Mouse (Mus musculus) kidney, adult 2 months (tissue): ENCODE data around the gene D5Ertd579e. TPM values are rescaled to one million over a fixed set of nuclear protein-coding genes. Genes with fewer than 3 reads are reported as not detected.
"Not testable (repeated sequence)": the region's sequence is repeated elsewhere in the genome, so short reads cannot be mapped to it uniquely, and the experiment has no call there.

Experiments
- DNase-seq: peaks from one replicate; pipeline ENCODE4 v3.0.0; 2021
- H3K27ac ChIP-seq: fragments of 200-500 bp; 2 replicates; pipeline ENCODE4 v1.5.1; 2012; ENCODE audit warnings: low read depth, low read length, control low read depth, inconsistent platforms; ENCODE audit not compliant: insufficient read depth
- H3K27me3 ChIP-seq: fragments of 200-500 bp; replicated peaks from 2 replicates; pipeline ENCODE4 v1.6.1; 2012; ENCODE audit warnings: mild to moderate bottlenecking, moderate library complexity, low read length, inconsistent platforms; ENCODE audit not compliant: control insufficient read depth, insufficient read depth
- H3K36me3 ChIP-seq: fragments of 200-500 bp; 2 replicates; pipeline ENCODE4 v1.6.1; 2012; ENCODE audit warnings: mild to moderate bottlenecking, moderate library complexity, low read length, inconsistent platforms; ENCODE audit not compliant: control insufficient read depth, insufficient read depth
- H3K4me1 ChIP-seq: fragments of 200-500 bp; 2 replicates; pipeline ENCODE4 v1.6.1; 2011; ENCODE audit warnings: low read length; ENCODE audit not compliant: control insufficient read depth, insufficient read depth
- H3K4me3 ChIP-seq: fragments of 200-500 bp; 2 replicates; pipeline ENCODE4 v1.5.1; 2011; ENCODE audit warnings: mild to moderate bottlenecking, low read depth, low read length, control low read depth; ENCODE audit not compliant: insufficient read depth
- CTCF ChIP-seq: fragments of 200-500 bp; conservative IDR thresholded peaks from 2 replicates; pipeline ENCODE4 v1.5.1; 2011; ENCODE audit warnings: low read depth, mild to moderate bottlenecking, control low read depth, low read length, moderate library complexity, mixed read lengths; ENCODE audit not compliant: insufficient read depth, insufficient read length
- POLR2A ChIP-seq: fragments of 200-500 bp; IDR thresholded peaks from one replicate; pipeline ENCODE4 v1.6.1; 2011; ENCODE audit warnings: low read depth, low read length, control low read depth
- WGBS: fragments of 180-500 bp; shearing (Covaris S2); methylation state at CpG from one replicate; pipeline ENCODE4 v1.1.7; 2018; 5-methylcytosine and 5-hydroxymethylcytosine counted together
- polyA plus RNA-seq: library from polyadenylated mRNA; depleted of rRNA; stranded (reverse); fragments of >200 nt; gene quantifications from 2 replicates; pipeline ENCODE4 v1.2.3, GENCODE M21; 2012

The D5Ertd579e gene
- polyA plus RNA-seq, 1 experiment = 23.1 TPM

DNA sequence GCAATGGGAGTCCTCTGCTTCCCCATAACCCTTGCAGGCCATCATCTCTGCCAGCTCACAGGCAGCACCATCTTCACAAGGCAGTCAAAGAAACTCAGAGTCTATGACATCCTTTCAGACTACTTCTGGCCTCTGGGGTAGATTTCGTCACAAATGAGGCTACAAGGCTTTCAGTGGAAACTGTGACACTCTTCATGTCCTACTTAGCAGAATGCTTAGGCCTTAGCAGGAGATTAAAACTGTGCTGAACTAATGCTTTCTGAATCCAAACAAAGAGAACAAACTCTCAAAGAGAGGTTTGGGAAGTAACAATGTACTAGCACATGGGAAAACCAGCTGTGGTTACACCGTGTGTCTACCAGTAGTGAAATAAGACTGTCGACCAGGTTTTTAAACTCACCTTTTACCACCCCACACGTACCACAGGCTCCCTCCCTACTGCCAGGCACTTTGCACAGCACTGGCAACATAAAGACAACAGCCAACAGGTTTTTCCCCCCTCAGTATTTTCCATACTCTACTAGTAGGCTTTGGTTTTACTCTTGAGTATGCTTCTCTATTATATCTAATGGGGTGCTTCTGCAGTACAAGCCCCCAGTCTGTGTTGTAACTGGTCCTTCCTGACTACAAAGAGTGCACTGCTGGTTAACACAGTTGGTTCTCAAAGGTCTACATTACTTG lies 15.8 kb downstream of the D5Ertd579e start:
- no peak overlapping the region for H3K27ac ChIP-seq
- peaks cover 23% of the 10 kb centered on the region for H3K4me1 ChIP-seq
- H3K4me3 ChIP-seq = no peak overlapping the region
- 69% methylated on average over 4 of the region's 4 CpGs for WGBS
- H3K36me3 ChIP-seq = no peaks in the 10 kb centered on the region
- TF ChIP-seq CTCF = no peak
- TF ChIP-seq POLR2A = no peak
- no peak for DNase-seq
- no peaks in the 10 kb centered on the region for H3K27me3 ChIP-seq

DNA sequence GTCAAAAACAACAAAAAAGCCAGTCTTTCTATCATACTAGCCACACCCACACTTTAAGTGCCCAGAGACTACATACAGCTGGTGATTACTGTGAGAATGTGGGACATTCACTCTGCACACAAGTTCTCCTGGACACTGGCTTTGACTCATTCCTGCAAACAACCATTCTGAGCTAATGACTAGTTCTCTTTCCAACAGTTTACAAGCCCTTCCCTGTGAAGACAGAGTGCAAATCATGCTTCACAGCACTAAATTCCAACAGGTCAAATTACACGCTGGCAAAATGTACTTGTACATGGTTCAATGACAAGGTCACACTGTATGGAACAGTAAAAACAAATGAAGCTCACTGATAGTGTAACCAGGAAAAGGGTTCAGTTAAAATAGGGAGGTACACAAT lies 17.0 kb downstream of the D5Ertd579e start:
- peaks cover 23% of the 10 kb centered on the region for H3K4me1 ChIP-seq
- 13% methylated on average over 1 of the region's 1 CpGs for WGBS
- H3K27ac ChIP-seq = peak overlapping the region; percentile 50
- no peak for TF ChIP-seq POLR2A
- no peak for TF ChIP-seq CTCF
- no peaks in the 10 kb centered on the region for H3K36me3 ChIP-seq
- no peaks in the 10 kb centered on the region for H3K27me3 ChIP-seq
- no peak overlapping the region for H3K4me3 ChIP-seq
- peak; percentile 28 for DNase-seq

DNA sequence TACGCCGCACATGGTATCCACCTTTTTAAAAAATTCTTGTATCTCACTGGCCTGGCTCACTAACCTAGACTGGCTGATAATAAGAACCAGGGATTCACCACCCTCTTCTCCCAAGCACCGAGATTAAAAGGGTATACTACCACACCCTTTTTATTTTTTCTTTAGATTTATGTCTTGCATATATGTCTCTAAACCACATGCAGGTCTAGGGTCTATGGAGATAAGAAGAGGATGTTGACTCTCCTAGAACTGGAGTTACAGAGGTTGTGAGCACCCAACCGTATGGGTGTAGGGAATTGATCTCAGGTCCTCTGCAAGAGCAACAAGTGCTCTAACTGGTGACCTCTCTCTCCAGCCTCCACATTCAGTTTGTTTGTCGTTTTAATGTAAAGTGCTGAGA lies 17.9 kb downstream of the D5Ertd579e start:
- Histone ChIP-seq H3K4me3 (no peak overlapping the region), H3K36me3 (no peaks in the 10 kb centered on the region), H3K4me1 (peaks cover 20% of the 10 kb centered on the region), H3K27ac (no peak overlapping the region), H3K27me3 (no peaks in the 10 kb centered on the region)
- no peak for DNase-seq
- WGBS = 80% methylated on average over 5 of the region's 5 CpGs
- TF ChIP-seq POLR2A (no peak), CTCF (no peak)

DNA sequence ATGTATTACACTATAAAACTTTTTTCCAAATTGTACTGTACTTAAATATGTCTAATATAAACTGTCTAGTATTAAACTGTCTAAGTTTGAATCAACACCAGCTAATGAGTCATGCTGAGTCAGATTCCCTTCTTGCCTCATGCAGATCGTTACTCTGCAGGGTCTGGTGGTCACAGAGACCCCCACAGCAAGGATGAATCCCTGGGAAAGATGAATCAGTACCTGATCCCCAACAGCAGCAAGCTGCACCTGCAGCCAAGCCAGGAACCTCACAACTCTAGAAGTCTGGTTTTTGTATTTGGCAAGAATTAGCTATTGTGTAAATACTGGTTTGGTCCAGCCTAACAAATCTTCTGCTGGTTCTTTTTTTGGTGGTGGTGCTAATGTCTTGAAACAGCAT lies 20.4 kb downstream of the D5Ertd579e start:
- 35% methylated on average over 1 of the region's 1 CpGs for WGBS
- TF ChIP-seq POLR2A (no peak), CTCF (no peak)
- peaks cover 13% of the 10 kb centered on the region; the same call in 1 of the 2 replicates for H3K4me1 ChIP-seq
- DNase-seq = no peak
- no peak overlapping the region for H3K4me3 ChIP-seq
- no peaks in the 10 kb centered on the region for H3K27me3 ChIP-seq
- H3K36me3 ChIP-seq = no peaks in the 10 kb centered on the region
- H3K27ac ChIP-seq = no peak overlapping the region

DNA sequence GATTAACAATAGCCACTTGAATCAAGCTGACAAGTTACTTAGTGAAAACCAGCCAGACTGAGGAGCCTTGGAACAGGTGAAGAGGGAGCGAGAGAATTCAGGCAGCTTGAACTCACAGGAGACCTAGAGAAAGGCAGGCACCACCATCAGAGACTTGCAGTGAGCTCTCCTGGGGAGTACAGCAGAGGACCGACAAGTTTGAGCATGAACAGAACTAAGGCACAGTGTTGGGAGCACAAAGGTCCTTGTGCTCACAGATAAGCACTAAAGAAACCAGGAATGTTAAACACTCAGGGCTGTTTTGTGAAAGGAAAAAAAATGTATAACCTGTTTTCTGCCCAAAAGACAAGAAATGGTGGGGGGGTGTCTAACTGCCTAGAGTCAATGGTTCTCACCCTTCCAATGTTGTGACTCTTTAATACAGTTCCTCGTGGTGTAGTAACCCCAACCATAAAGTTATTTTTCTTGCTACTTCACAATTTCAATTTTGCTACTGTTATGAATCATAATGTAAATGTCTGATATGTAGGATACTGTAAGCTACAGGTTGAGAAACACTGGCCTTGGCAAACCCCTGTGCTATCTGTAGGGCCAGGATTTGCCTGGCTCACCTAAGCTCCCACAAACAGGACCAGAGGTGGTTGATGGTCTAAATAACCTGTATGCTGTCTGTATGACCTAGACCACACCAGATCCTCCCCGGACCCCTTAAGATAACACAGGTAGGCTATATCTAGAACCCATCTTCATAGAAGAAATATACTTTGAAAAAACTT lies 21.0 kb downstream of the D5Ertd579e start:
- 80% methylated on average over 4 of the region's 4 CpGs for WGBS
- TF ChIP-seq CTCF = no peak
- TF ChIP-seq POLR2A = no peak
- DNase-seq = no peak
- H3K4me1 ChIP-seq = peaks cover 11% of the 10 kb centered on the region; the same call in 1 of the 2 replicates
- H3K36me3 ChIP-seq = no peaks in the 10 kb centered on the region
- no peaks in the 10 kb centered on the region for H3K27me3 ChIP-seq
- H3K4me3 ChIP-seq = no peak overlapping the region
- no peak overlapping the region for H3K27ac ChIP-seq

DNA sequence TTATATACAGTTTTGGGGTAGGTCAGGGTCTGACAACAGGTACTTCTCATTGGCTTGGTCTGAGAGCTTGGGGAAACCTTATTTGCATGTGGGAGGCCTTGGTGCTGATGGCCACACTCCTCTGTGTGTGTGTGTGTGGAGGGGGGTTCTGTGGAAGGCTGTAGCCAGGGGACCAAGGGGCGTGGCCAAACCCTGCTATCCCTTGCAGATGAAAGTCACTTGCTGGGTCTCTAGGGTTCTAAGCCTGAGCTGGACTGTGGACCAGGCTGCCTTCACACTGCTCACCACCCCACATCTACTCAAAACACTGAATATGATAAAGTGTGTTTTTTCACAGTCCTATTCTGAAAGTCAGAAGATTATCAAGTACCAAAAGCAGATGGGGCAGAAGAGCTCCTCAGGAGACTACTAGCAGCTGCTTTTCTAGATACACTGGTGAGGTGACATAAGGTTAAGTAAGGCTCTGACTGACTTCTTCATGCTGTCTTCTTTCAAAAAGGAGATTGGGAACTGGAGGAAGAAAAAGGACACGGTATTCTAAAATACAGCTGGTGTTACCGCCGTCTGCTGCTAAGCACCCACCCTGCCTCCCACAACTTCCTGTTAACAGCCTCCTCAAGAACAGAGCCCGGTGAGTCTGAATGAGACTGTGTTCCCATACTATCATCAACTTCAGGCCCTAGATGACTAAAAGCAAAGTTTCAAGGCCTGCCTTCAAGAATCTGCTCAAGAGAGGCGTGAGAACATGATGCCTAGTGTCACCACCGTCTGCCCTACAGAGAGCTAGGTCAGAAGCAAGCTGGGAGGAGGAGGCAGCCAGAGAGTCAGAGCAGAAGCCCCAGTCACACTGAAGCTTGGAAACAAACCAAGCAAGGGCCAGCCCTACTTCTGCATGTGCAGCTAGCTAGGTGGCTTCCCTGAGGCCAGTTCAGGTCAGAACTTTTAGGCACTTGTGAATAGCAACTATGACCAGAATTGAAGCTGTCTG lies 26.5 kb downstream of the D5Ertd579e start:
- TF ChIP-seq CTCF (no peak), POLR2A (no peak)
- DNase-seq = no peak
- Histone ChIP-seq H3K27me3 (no peaks in the 10 kb centered on the region), H3K4me3 (no peak overlapping the region), H3K36me3 (no peaks in the 10 kb centered on the region), H3K4me1 (peaks cover under 1% of the 10 kb centered on the region; the same call in 1 of the 2 replicates), H3K27ac (no peak overlapping the region)
- 54% methylated on average over 7 of the region's 7 CpGs for WGBS

DNA sequence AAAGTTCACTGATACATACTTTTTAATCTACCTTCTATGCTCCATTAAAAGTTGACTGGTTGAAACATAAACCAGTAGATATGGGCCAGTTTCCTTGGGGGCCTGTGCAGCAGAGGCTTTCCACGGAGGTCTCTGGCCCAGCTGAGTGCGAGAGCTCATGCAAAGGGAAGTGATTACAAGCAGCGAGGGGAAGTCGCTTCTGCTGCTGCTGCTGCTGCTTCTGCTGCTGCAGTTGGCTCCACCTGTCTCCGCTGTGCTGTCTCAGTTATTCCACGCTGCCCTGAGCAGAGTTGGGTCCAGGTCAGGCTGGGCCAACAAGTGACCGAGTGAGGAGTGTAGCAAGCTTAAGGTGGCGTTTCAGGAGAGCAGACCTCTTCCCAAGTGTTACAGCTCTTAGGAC lies 27.3 kb downstream of the D5Ertd579e start:
- no peak overlapping the region for H3K4me3 ChIP-seq
- peaks cover 5% of the 10 kb centered on the region; the same call in 1 of the 2 replicates for H3K4me1 ChIP-seq
- H3K27ac ChIP-seq = no peak overlapping the region
- WGBS = 82% methylated on average over 8 of the region's 8 CpGs
- DNase-seq = no peak
- no peak for TF ChIP-seq CTCF
- no peak for TF ChIP-seq POLR2A
- H3K27me3 ChIP-seq = no peaks in the 10 kb centered on the region
- H3K36me3 ChIP-seq = no peaks in the 10 kb centered on the region

DNA sequence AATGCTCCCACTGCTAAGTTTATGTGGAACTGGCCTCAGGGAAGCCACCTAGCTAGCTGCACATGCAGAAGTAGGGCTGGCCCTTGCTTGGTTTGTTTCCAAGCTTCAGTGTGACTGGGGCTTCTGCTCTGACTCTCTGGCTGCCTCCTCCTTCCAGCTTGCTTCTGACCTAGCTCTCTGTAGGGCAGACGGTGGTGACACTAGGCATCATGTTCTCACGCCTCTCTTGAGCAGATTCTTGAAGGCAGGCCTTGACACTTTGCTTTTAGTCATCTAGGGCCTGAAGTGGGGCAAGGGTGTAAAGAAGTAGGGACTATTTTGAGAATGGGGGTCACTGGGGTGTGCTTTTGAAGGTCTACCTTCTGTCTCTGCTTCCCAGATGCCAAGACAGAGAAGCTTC lies 27.8 kb downstream of the D5Ertd579e start:
- not testable (repeated sequence) for H3K27me3 ChIP-seq, H3K4me3 ChIP-seq, H3K36me3 ChIP-seq, H3K27ac ChIP-seq, DNase-seq, H3K4me1 ChIP-seq
- WGBS = 67% methylated on average over 2 of the region's 2 CpGs
